Mouse (Mus musculus) erythroblast, adult 5-6 weeks (primary cell): ENCODE data around the gene Anapc15-ps. TPM values are rescaled to one million over a fixed set of nuclear protein-coding genes. Genes with fewer than 3 reads are reported as not detected.
A peak's percentile ranks its signal among the peaks of the same experiment; 100 is the strongest.

Experiments
- ATAC-seq: replicated peaks from 2 replicates; pipeline ENCODE4 v1.8.0; 2016; ENCODE audit warnings: moderate number of reproducible peaks, mild to moderate bottlenecking, moderate TSS enrichment, inconsistent platforms; ENCODE audit not compliant: poor library complexity, low FRiP score, severe bottlenecking
- total RNA-seq, 2 experiments: library from RNA; stranded (forward) in 1 of 2; stranded (reverse) in 1 of 2; fragments of 150-400 nt in 1 of 2; fragments of 200-764, 138-1000 nt in 1 of 2; gene quantifications; 2 replicates each; pipeline versions ENCODE4 v1.2.3 to v1.2.4; 2015 to 2017; ENCODE audit warnings: low replicate concordance in 2 of 2

Gene Anapc15-ps
- total RNA-seq (2015; ENCODE audit: low replicate concordance) (not detected in 2 replicates), total RNA-seq (2017; ENCODE audit: low replicate concordance) (not detected in 2 replicates)

DNA sequence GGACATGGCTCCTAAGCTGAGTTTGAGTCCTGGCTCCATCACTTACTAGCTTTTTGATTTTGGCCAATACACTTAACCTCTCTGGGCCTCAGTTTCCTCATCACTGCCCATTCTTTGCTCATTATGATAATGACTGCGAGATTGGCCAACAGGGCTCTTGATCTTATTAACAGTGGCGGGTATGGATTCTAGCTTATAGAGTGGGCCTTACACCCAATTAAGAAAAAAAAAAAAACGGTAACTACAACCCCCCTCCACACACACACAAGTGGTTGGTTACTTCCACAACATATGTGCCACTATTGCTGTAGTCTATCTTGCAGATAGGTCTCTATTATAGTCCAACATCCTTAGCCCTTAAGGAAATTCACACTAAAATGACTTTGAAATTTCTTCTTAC is at the start of gene Anapc15-ps:
Anapc15-ps (minus strand) TSS at position 101 of the 400 bp plus-strand sequence.
- no peak for ATAC-seq

GRCm38 (mm10) chr10:95722203-95722611 is 49.0 kb upstream of the Anapc15-ps start:
- peak; percentile 56; the same call in 1 of the 2 replicates for ATAC-seq

GRCm38 (mm10) chr10:95720181-95720798 is 47.0 kb upstream of the Anapc15-ps start:
- no peak for ATAC-seq

DNA sequence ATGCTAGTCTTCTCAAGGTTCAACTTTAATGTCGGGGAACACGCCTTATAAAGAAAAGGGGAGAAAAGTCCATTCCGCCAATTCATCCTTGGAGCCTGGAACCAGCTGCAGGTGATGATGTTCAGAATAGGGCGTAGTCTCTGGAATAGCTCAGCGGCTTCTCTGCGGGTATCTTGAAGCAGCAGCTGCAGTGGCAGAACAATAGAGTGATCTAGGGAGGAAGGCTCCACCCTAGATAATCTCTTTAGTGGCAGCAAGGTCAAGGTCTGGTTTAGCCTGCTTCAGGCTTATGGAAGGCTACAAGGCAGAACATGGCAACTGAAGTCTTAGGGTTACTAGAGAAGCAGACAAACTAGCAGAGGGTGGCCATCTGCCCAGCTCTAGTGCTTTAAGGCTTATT is 46.2 kb upstream of the Anapc15-ps start:
- no peak for ATAC-seq

GRCm38 (mm10) chr10:95718760-95719159 is 45.5 kb upstream of the Anapc15-ps start:
- ATAC-seq, result no peak

DNA sequence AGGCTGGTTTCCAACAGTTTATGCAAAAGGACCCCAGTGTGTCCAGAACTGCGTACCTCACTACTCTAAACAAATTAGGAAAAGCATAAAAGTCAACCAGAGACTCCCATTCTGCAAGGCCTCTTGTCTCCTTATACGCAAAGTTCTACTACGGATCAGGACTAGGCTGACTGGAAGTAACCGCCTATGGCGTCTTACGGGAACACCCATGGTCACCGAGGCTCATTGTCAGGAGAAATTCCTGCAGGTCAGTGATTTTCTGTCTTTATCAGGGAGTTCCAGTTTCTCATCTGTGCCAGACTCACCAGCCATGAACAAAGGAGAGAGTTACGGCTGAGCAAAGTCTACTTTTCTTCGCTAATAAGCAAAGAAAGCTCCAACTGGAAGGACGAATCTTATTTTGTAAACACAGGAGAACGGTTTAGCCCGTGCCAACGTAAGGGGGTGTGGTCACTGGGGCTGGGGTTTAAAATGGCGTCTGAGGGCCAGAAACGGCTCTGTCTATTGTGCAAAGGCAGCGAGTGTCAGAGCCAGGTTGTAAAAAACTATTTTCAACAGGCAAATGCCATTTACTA is 43.9 kb upstream of the Anapc15-ps start:
- ATAC-seq, result no peak

- no peak for ATAC-seq
These were observed 42.4 kb upstream of the Anapc15-ps start for GRCm38 (mm10) chr10:95715687-95716086.

DNA sequence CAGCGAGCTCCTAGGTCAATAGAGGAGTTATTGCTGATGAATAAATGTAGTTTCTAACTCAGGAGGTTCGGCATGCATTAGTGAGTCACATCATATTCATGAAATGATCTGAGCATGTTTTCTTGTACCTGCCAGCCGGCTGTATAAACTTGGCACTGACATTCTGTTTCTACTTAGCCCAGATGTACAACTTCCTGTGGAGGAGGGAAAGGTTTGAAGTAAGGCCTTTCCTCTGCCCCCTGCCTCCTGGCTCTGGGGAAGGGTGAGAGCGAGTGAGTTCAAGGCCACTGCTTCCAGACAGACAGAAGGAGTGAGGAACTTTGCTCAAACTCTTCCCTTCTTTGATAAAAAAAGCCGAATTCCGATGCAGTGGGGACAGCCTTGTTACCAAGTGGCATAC is 39.0 kb upstream of the Anapc15-ps start:
- ATAC-seq, result no peak

GRCm38 (mm10) chr10:95709903-95710660 is 36.8 kb upstream of the Anapc15-ps start:
- no peak for ATAC-seq

GRCm38 (mm10) chr10:95709143-95709880 is 36.1 kb upstream of the Anapc15-ps start:
- no peak for ATAC-seq

DNA sequence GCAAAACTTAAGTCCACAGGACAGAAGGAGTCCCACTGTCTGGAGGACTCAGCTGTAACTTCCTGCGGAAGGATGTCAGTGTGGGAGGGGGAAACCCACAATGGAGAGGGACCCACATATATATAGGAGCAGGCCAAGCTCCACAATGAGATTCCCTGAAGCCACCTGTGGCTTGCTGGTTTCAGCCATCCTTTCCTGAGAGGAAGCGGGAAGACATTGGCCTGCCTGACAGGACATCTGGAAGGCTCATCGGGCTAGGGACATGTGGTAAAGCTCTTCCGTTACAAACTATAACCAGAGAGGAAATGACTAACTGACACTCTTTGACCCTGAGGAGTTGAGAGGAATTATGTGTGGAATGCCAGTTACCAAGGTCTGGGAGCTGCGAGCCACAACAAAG is 34.8 kb upstream of the Anapc15-ps start:
- ATAC-seq, result no peak

DNA sequence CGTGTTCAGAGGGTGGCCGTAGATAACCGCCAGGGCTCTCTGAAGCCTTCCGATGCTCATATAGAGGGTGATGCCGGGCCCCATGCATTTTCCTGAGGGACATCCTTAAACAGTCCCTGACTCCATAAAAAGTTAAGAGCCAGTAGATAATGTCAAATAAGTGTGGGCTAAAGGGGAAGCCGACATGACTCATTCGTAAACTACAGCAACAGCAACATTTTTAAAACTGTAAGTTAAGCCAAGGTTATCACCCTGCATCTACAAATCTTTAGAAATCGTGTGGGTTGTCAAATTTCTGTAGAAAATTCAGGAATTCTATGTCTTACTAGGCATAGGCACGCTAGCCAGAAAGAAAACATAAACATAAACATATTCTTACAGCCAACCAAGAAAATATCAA is 33.6 kb upstream of the Anapc15-ps start:
- ATAC-seq, result no peak

DNA sequence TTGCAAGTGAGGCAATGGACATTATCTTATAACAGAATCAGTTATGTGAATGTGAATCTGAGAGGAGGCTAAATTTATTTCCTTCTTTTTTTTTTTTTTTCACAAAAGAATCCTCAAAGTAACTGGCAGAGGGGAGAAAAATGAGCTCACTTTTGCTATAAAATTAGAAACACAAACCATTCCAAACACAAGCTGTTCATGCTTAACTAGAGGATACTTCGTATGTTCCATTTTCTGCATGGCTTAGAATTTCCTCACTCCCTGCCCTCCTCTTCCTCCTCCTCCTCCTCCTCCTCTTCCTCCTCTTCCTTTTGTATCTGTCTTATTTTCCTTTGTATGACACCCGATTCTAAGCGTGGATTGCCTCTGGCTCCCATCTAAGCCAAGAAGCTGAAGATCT is 32.5 kb upstream of the Anapc15-ps start:
- no peak for ATAC-seq

- no peak for ATAC-seq
These were observed 31.6 kb upstream of the Anapc15-ps start for GRCm38 (mm10) chr10:95704847-95705246.

DNA sequence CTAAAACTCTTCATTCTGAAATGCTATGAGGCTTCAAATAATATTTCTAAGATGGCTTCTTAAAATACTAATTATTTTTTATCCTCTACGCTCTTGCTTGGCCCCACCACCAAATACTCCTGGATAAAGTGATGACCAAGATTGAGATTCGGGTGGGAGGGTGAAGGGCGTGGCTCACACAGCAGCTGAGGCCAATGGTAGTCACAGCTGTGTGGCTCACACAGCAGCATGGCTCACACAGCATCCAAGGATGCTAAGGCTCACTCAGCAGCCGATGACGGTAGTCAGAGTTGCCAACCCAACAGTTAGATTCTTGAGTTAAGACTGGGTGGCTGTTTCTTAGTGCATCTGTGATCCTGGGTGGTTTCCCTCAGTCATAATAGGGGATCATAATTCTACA is 30.5 kb upstream of the Anapc15-ps start:
- ATAC-seq, result no peak

DNA sequence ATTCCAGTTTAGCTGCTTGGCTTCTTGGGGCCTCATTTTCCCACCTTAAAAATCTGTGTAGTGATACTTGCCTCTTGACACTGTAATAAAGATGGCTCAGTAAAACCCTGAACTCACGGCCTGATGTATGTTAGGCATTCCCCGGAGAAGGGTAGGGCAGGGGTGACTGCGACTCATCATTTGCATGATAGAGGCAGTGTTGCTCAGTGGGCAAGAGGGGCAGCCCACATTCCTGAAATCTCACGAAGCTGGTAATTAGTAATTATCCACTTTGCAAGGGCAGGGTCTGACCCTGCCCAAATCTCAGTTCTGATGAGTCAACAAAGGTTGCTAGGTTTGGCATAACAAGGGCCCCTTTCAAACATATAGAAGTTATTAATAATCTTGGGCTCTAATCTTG is 27.2 kb upstream of the Anapc15-ps start:
- no peak for ATAC-seq

GRCm38 (mm10) chr10:95698920-95699714 is 25.9 kb upstream of the Anapc15-ps start:
- ATAC-seq, result no peak

GRCm38 (mm10) chr10:95696253-95696641 is 23.0 kb upstream of the Anapc15-ps start:
- ATAC-seq, result no peak

DNA sequence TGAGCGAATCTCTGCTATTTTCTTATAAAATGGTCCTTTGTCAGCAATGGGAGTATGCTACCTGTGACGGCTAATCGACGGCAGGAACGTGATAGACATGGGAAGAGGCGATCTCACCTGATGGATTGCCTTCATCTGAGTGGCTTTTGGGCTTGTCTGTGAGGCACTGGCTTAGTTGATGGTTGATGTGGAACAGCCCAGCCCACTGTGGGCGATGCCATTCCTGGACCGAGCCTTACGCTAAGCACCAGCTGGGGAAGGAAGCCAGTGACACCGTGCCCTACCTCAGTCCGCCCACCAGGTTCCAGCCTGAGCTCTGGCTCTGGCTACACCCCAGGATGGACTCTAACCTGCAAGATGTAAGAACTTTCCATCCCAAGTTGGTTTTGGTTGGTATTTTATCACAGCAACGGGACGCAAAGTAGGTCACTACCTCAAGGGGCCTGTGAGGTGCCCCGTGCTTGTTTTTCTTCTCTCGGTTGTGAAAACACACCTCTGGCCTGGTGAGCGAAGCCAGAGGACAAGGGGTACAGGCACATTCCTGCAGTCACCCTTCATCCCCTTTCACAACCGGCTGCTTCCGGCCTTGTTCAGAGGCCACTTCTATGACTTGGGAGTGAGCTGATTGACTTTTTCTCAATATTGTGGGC is 22.5 kb upstream of the Anapc15-ps start:
- no peak for ATAC-seq
